Mouse (Mus musculus) heart, adult 11 months (tissue): ENCODE data around the gene Spata21.

Experiments
- DNase-seq: peaks from one replicate; pipeline ENCODE4 v3.0.0; 2022

Gene Spata21

GRCm38 (mm10) chr4:141160193-141160592 is 72.1 kb downstream of the Spata21 start:
- DNase-seq = no peak

GRCm38 (mm10) chr4:141161699-141162208 is 73.6 kb downstream of the Spata21 start:
- no peak for DNase-seq
